Mouse (Mus musculus) kidney, adult 18-20 months (tissue): ENCODE data around the gene Stra6l.

Experiments used
- DNase-seq: peaks from one replicate; pipeline ENCODE4 v3.0.0; 2021

Stra6l gene

DNA sequence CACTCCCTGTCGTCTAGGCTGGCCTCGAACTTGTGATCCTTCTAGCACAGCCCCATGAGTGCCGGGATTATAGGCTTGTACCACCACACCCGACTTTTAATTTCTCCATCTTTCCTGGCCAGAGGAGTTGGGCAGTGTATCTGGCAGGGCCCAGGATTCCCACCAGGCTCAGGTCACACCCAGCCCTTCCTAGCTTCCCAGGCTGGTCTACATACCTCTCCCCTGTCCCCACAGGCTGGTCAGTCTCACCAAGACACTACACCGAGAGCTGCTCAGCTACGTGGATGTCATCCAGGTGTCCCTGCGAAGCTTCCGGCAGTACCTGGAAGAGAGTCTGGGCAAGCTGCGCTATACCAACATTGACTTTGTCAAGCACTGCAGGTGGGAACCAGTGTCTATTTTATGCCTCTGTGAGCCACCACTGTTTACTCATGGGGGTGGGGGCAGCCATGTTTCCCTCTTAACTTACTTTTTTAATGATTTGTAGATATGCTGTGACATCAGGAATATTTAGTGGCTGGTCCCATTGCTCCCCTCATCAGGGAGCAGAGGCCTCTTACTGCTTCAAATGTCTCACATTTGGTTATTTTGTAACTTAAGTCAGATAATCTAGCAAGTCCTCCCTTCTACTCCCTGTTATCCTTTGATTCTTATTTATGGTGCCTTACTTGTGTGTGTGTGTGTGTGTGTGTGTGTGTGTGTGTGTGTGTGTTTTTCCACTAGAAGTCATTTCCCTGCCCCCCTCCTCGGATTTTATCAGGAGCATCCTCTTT, 73.4 kb downstream of the Stra6l start:
- no peak for DNase-seq

GRCm38 (mm10) chr4:45924011-45924410, 75.5 kb downstream of the Stra6l start:
- no peak for DNase-seq

DNA sequence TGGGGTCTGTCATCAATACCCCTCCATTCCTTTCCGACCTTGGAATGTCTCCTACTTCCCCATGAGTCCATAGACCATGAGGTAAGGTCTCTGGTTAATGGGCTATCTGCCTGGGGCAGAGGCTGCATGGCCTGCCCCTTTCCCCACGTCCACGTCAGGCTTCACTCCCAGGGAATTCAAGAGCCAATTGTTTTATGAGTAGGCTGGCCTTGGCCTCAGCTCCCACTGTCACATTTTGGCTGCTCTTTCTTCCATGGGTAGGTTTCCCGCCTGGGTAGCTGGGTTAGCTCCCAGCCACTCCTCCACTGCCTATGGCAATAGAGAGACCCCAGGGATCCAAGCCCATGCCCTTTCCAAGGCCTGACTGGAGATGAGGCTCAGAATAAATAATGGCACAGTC, 80.1 kb downstream of the Stra6l start:
- no peak for DNase-seq
